Mouse (Mus musculus) adrenal gland, adult 2 months (tissue): ENCODE results near the gene Tmem205. TPM values are rescaled to one million over a fixed set of nuclear protein-coding genes. Genes with fewer than 3 reads are reported as not detected.

ENCODE experiments used
- DNase-seq: peaks from one replicate; pipeline ENCODE4 v3.0.0; 2021
- polyA plus RNA-seq: library from polyadenylated mRNA; depleted of rRNA; stranded (reverse); fragments of >200 nt; gene quantifications from 2 replicates; pipeline ENCODE4 v1.2.3, GENCODE M21; 2012
- total RNA-seq, 2 experiments: library from RNA; stranded (reverse); gene quantifications; 2 replicates each; pipeline ENCODE4 v1.2.3; 2021

The Tmem205 gene
- total and polyA plus RNA-seq, 3 experiments, result 381 to 1,525 (median 452) TPM

- no peak for DNase-seq
Observed at GRCm38 (mm10) chr9:21944267-21944666, 16.9 kb upstream of the Tmem205 start.

- DNase-seq, result no peak
Observed at GRCm38 (mm10) chr9:21943638-21944037, 16.3 kb upstream of the Tmem205 start.

GRCm38 (mm10) chr9:21943046-21943445 is 15.7 kb upstream of the Tmem205 start:
- no peak for DNase-seq

- DNase-seq, result no peak
Observed at GRCm38 (mm10) chr9:21938234-21938855, 11.0 kb upstream of the Tmem205 start.

GRCm38 (mm10) chr9:21937711-21938175 is 10.4 kb upstream of the Tmem205 start:
- DNase-seq, result peak; percentile 40

- DNase-seq, result peak; percentile 99
Observed at GRCm38 (mm10) chr9:21936692-21937570, 9.6 kb upstream of the Tmem205 start, which contains the start of gene Plppr2. Gene Plppr2 (plus strand): TSS chr9:21937033.

GRCm38 (mm10) chr9:21935466-21936131 is 8.2 kb upstream of the Tmem205 start:
- DNase-seq, result no peak

GRCm38 (mm10) chr9:21934021-21934420 is 6.7 kb upstream of the Tmem205 start:
- DNase-seq, result no peak

GRCm38 (mm10) chr9:21932445-21933137 is 5.2 kb upstream of the Tmem205 start:
- no peak for DNase-seq

- no peak for DNase-seq
Observed at GRCm38 (mm10) chr9:21932006-21932405, 4.7 kb upstream of the Tmem205 start.

- no peak for DNase-seq
Observed at GRCm38 (mm10) chr9:21929208-21929607, 1.9 kb upstream of the Tmem205 start.

GRCm38 (mm10) chr9:21926784-21927183 is 572 bp downstream of the Tmem205 start:
- DNase-seq, result no peak

GRCm38 (mm10) chr9:21926155-21926554 is 1.2 kb downstream of the Tmem205 start:
- DNase-seq, result peak; percentile 88

GRCm38 (mm10) chr9:21925506-21925905 is 1.9 kb downstream of the Tmem205 start:
- DNase-seq, result no peak

- DNase-seq, result no peak
Observed at GRCm38 (mm10) chr9:21925034-21925433, 2.3 kb downstream of the Tmem205 start.

GRCm38 (mm10) chr9:21924099-21924493 is 3.3 kb downstream of the Tmem205 start:
- DNase-seq, result peak; percentile 99

- DNase-seq, result no peak
Observed at GRCm38 (mm10) chr9:21923490-21924098, 3.8 kb downstream of the Tmem205 start.

GRCm38 (mm10) chr9:21923036-21923435 is 4.3 kb downstream of the Tmem205 start:
- no peak for DNase-seq

GRCm38 (mm10) chr9:21918692-21919384 is 8.5 kb downstream of the Tmem205 start:
- DNase-seq, result no peak

- DNase-seq, result peak; percentile 98
Observed at GRCm38 (mm10) chr9:21918035-21918592, 9.2 kb downstream of the Tmem205 start, which contains the start of gene Rab3d. Gene Rab3d (minus strand): TSS chr9:21918192.
